Mouse (Mus musculus): ENCODE data around the gene Colgalt2. TPM values are rescaled to one million over a fixed set of nuclear protein-coding genes. Genes with fewer than 3 reads are reported as not detected.

The Colgalt2 gene
- polyA plus RNA-seq (2012; rRNA removed; ENCODE audit: low replicate concordance), result 3.3 and 4.0 TPM in 2 replicates

GRCm38 (mm10) chr1:152399790-152400555, at the start of gene Colgalt2:
Colgalt2 (plus strand) TSS chr1:152399830.

GRCm38 (mm10) chr1:152386188-152386835, 13.3 kb upstream of the Colgalt2 start, which contains the start of gene Tsen15:
Tsen15 (minus strand) TSS chr1:152386688.

Other genes starting within 250 kb of the Colgalt2 start
- 12.4 and 19.5 TPM in 2 replicates for gene Tsen15, start 13.1 kb upstream of the Colgalt2 start, polyA plus RNA-seq (2012; rRNA removed; ENCODE audit: low replicate concordance)